ENCODE assay signal across 8 mouse cellular contexts in the genomic region with DNA sequence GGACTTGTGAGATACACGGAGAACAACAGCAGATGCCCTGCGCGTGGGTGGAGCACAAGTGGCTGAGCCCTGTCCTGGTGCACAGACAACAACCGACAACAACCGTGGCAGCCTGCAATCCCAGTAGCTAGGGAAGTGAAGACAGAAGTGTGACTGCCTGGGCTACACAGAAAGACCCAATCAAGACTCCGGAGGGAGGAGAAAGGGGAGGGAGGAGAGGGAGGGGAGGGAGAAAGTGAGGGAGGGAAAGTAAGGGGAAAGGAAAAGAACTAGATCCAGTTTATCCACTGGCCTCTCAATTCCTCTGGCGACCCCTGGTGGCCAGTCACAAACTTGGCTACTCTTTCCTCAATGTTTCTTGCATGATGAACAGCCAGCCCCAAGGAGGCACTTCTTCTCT. TPM values are rescaled to one million over a fixed set of nuclear protein-coding genes. Genes with fewer than 3 reads are reported as not detected.
DNase-seq lines count a peak whose midpoint lies in the region; ATAC-seq and TF ChIP-seq lines count a peak whose summit lies in the region.

No protein-coding gene starts in this region.

- peak overlapping the region; percentile 32 for H3K4me3 ChIP-seq in forebrain, embryonic 10.5 days
- peak overlapping the region; percentile 17 to 35 for H3K4me3 ChIP-seq in heart, embryonic 14.5 days (ENCODE audit: control insufficient read depth in 1 of 2, insufficient read depth in 1 of 2, low read depth in 1 of 2, low read length in 2 of 2)
- H3K4me3 ChIP-seq in liver, embryonic 13.5 days (replicated peaks), result no peak overlapping the region
- no peak overlapping the region for H3K4me3 ChIP-seq in neural tube, embryonic 15.5 days (replicated peaks)
- H3K4me3 ChIP-seq in thymus, adult 2 months (ENCODE audit: control insufficient read depth, insufficient read depth, low read length), result no peak overlapping the region

- peak overlapping the region; percentile 68 for H3K27ac ChIP-seq in forebrain, embryonic 10.5 days
- H3K27ac ChIP-seq in heart, embryonic 14.5 days (replicated peaks in 1 of 2; ENCODE audit: control insufficient read depth in 1 of 2, insufficient read depth in 1 of 2, low read depth in 2 of 2, low read length in 2 of 2), result no peak overlapping the region
- H3K27ac ChIP-seq in liver, embryonic 13.5 days, result no peak overlapping the region
- no peak overlapping the region for H3K27ac ChIP-seq in neural tube, embryonic 15.5 days (replicated peaks)
- no peak overlapping the region for H3K27ac ChIP-seq in thymus, adult 2 months (ENCODE audit: control insufficient read depth, insufficient read depth, low read length)

- peak overlapping the region; percentile 55 for H3K4me2 ChIP-seq in heart, embryonic 14.5 days (ENCODE audit: low read length)
- H3K4me2 ChIP-seq in liver, embryonic 13.5 days, result no peak overlapping the region
- H3K4me2 ChIP-seq in neural tube, embryonic 15.5 days, result peak overlapping the region; percentile 17; the same call in 1 of the 2 replicates

- H3K4me1 ChIP-seq in forebrain, embryonic 10.5 days, result peaks cover 26% of the 10 kb centered on the region
- H3K4me1 ChIP-seq in heart, embryonic 14.5 days (ENCODE audit: control insufficient read depth in 2 of 2, insufficient read depth in 2 of 2, low read length in 2 of 2), result peaks cover 2 to 3% of the 10 kb centered on the region in 2 experiments; a peak in 1 of 4 replicates
- H3K4me1 ChIP-seq in liver, embryonic 13.5 days (replicated peaks), result no peaks in the 10 kb centered on the region
- H3K4me1 ChIP-seq in neural tube, embryonic 15.5 days, result 0 out of 2 replicates have a peak, but pooled peaks cover 3% of the 10 kb centered on the region
- H3K4me1 ChIP-seq in thymus, adult 2 months (replicated peaks; ENCODE audit: control insufficient read depth, insufficient read depth, low read length), result no peaks in the 10 kb centered on the region

- WGBS in forebrain, embryonic 10.5 days, result 11% methylated on average over 7 of the region's 7 CpGs
- 12% methylated on average over 7 of the region's 7 CpGs for WGBS in heart, embryonic 14.5 days
- 18% methylated on average over 7 of the region's 7 CpGs for WGBS in liver, embryonic 13.5 days (ENCODE audit: insufficient replicate concordance)
- 16% methylated on average over 7 of the region's 7 CpGs for WGBS in neural tube, embryonic 15.5 days
- WGBS in thymus, adult 2 months, result 39% methylated on average over 7 of the region's 7 CpGs

- H3K36me3 ChIP-seq in forebrain, embryonic 10.5 days (replicated peaks), result no peaks in the 10 kb centered on the region
- no peaks in the 10 kb centered on the region for H3K36me3 ChIP-seq in heart, embryonic 14.5 days (ENCODE audit: control insufficient read depth, insufficient read depth, low read length)
- no peaks in the 10 kb centered on the region for H3K36me3 ChIP-seq in liver, embryonic 13.5 days
- H3K36me3 ChIP-seq in neural tube, embryonic 15.5 days, result no peaks in the 10 kb centered on the region
- no peaks in the 10 kb centered on the region for H3K36me3 ChIP-seq in thymus, adult 2 months (ENCODE audit: control insufficient read depth, insufficient read depth, low read length)

- peak; percentile 90 for TF ChIP-seq CTCF in brain, embryonic 14.5 days (IDR thresholded peaks at IDR 0.05; ENCODE audit: borderline replicate concordance, extremely low read depth, insufficient read depth, insufficient read length)
- TF ChIP-seq CTCF in thymus, adult 2 months (IDR thresholded peaks at IDR 0.05; ENCODE audit: borderline replicate concordance, control insufficient read depth, extremely low read depth, insufficient read depth, low read length, poor library complexity), result no peak

- H3K9ac ChIP-seq in heart, embryonic 14.5 days (ENCODE audit: low read length), result peak overlapping the region; percentile 49; the same call in 1 of the 2 replicates
- H3K9ac ChIP-seq in liver, embryonic 13.5 days, result no peak overlapping the region
- H3K9ac ChIP-seq in neural tube, embryonic 15.5 days (replicated peaks), result no peak overlapping the region

- TF ChIP-seq POLR2A in brain, embryonic 14.5 days (IDR thresholded peaks at IDR 0.05; ENCODE audit: borderline replicate concordance, extremely low read depth, insufficient read depth, insufficient read length, poor library complexity, severe bottlenecking), result no peak
- TF ChIP-seq POLR2A in thymus, adult 2 months (IDR thresholded peaks at IDR 0.05; ENCODE audit: control insufficient read depth, extremely low read depth, insufficient read depth, low read length, poor library complexity), result no peak

- peak; percentile 67 to 68 for DNase-seq in B cell, adult 2 months
- peak; percentile 92 for DNase-seq in brain, embryonic 14.5 days (ENCODE audit: low read depth)
- DNase-seq in forebrain, embryonic 10.5 days (ENCODE audit: extremely low spot score, low spot score), result peak; percentile 85
- peak; percentile 85 for DNase-seq in kidney, postnatal 14 days
- DNase-seq in liver, embryonic 13.5 days, result peak; percentile 31
- peak; percentile 53 for DNase-seq in thymus, adult 2 months

- H3K9me3 ChIP-seq in forebrain, embryonic 10.5 days, result no peaks in the 10 kb centered on the region
- no peaks in the 10 kb centered on the region for H3K9me3 ChIP-seq in heart, embryonic 14.5 days (ENCODE audit: control insufficient read depth, low read length)
- no peaks in the 10 kb centered on the region for H3K9me3 ChIP-seq in liver, embryonic 13.5 days (replicated peaks)
- H3K9me3 ChIP-seq in neural tube, embryonic 15.5 days (replicated peaks), result no peaks in the 10 kb centered on the region

- H3K27me3 ChIP-seq in forebrain, embryonic 10.5 days (ENCODE audit: poor library complexity, severe bottlenecking), result no peaks in the 10 kb centered on the region
- no peaks in the 10 kb centered on the region for H3K27me3 ChIP-seq in heart, embryonic 14.5 days (ENCODE audit: control insufficient read depth, insufficient read depth, low read length)
- no peaks in the 10 kb centered on the region for H3K27me3 ChIP-seq in liver, embryonic 13.5 days
- no peaks in the 10 kb centered on the region for H3K27me3 ChIP-seq in neural tube, embryonic 15.5 days (replicated peaks)
- H3K27me3 ChIP-seq in thymus, adult 2 months (ENCODE audit: control insufficient read depth, insufficient read depth, low read length), result no peaks in the 10 kb centered on the region

- ATAC-seq in heart, embryonic 14.5 days (ENCODE audit: insufficient number of reproducible peaks, insufficient read depth, low FRiP score, low read depth), result no peak
- no peak for ATAC-seq in liver, embryonic 13.5 days (ENCODE audit: low read depth)
- ATAC-seq in neural tube, embryonic 15.5 days (ENCODE audit: low FRiP score), result peak; percentile 61

RNA-seq across cellular contexts. Expression of a gene that starts 20.1 kb away (rescaled TPM):
- 0.08 TPM in 1 of 2 replicates, not detected in the other for polyA plus RNA-seq in brain, embryonic 14.5 days (2012; rRNA removed)
- not detected in 2 replicates for polyA plus RNA-seq in forebrain, embryonic 10.5 days (2016; fragmentation: Nextera tagmentation; extraction: Ambion mirVana)
- polyA plus RNA-seq in heart, embryonic 14.5 days (2014; fragmentation: Nextera tagmentation; extraction: Ambion mirVana), result not detected in 2 replicates
- polyA plus RNA-seq in liver, embryonic 13.5 days (2015; fragmentation: Nextera tagmentation; extraction: Ambion mirVana), result not detected in 2 replicates
- polyA plus RNA-seq in neural tube, embryonic 15.5 days (2015; fragmentation: Nextera tagmentation; extraction: Ambion mirVana), result 0.10 TPM in 1 of 2 replicates, not detected in the other
- polyA plus RNA-seq in thymus, adult 2 months (2012; rRNA removed), result not detected in 2 replicates

Comparison
In these comparisons a context has a peak if more than half of its experiments do, and no peak if none do; other contexts are left out.
1. DNase-seq: peak in every context shown above with its lines; median percentile 92 in brain, embryonic 14.5 days; 85 in forebrain, embryonic 10.5 days; 85 in kidney, postnatal 14 days; 68 in B cell, adult 2 months; 53 in thymus, adult 2 months; 31 in liver, embryonic 13.5 days.
2. H3K4me3 ChIP-seq: peak in forebrain, embryonic 10.5 days (single experiment) and heart, embryonic 14.5 days (2 of 2); none in liver, embryonic 13.5 days (single experiment), neural tube, embryonic 15.5 days (single experiment) and thymus, adult 2 months (single experiment).